ENCODE assay signal across 35 mouse cellular contexts in genomic region chr2:33996331-33996730, GRCm38 (mm10).
"Had no signal": no experiment of that assay in that cellular context is flagged by ENCODE, and none has a peak within 500 bp of the region (broad histone marks: within the 10 kb centered on the region; RNA-seq: fewer than 3 reads in every experiment).

No protein-coding gene starts in this region.

- H3K27ac ChIP-seq: heart, embryonic 10.5 days; heart, embryonic 13.5 days; heart, embryonic 15.5 days; hindbrain, embryonic 10.5 days; hindbrain, embryonic 12.5 days; hindbrain, embryonic 13.5 days; hindbrain, embryonic 14.5 days; hindbrain, embryonic 15.5 days; hindbrain, postnatal 0 days; intestine, embryonic 15.5 days; kidney, embryonic 15.5 days; kidney, postnatal 0 days; layer of hippocampus, adult 2 months; left cerebral cortex, adult 2 months had no signal

- H3K4me3 ChIP-seq: heart, embryonic 10.5 days; heart, embryonic 12.5 days; heart, embryonic 13.5 days; heart, embryonic 15.5 days; hindbrain, embryonic 10.5 days; hindbrain, embryonic 12.5 days; hindbrain, embryonic 13.5 days; hindbrain, embryonic 15.5 days; intestine, embryonic 15.5 days; kidney, embryonic 15.5 days; layer of hippocampus, adult 2 months; left cerebral cortex, adult 2 months had no signal

- DNase-seq: heart, postnatal 10 days; heart, postnatal 14 days; heart, postnatal 36 days; heart, postnatal 4 days; kidney, adult 11 months; kidney, adult 18-20 months; kidney, adult 2 months; kidney, adult 8-10 months; kidney, adult 9 months; kidney, postnatal 10 days; kidney, postnatal 14 days; kidney, postnatal 25 days; kidney, postnatal 36 days; kidney, postnatal 4 days; layer of hippocampus, adult 9-11 months; layer of hippocampus, postnatal 36 days had no signal

- H3K9ac ChIP-seq: heart, embryonic 12.5 days; heart, embryonic 13.5 days; heart, embryonic 15.5 days; hindbrain, embryonic 12.5 days; hindbrain, embryonic 13.5 days; hindbrain, embryonic 14.5 days; hindbrain, embryonic 15.5 days; intestine, embryonic 15.5 days; kidney, embryonic 15.5 days had no signal

- H3K4me1 ChIP-seq: heart, embryonic 10.5 days; heart, embryonic 12.5 days; heart, embryonic 13.5 days; heart, embryonic 15.5 days; hindbrain, embryonic 10.5 days; hindbrain, embryonic 12.5 days; hindbrain, embryonic 13.5 days; hindbrain, embryonic 15.5 days; intestine, embryonic 15.5 days; kidney, embryonic 15.5 days had no signal

- H3K36me3 ChIP-seq: heart, embryonic 10.5 days; heart, embryonic 12.5 days; heart, embryonic 13.5 days; heart, embryonic 15.5 days; hindbrain, embryonic 10.5 days; hindbrain, embryonic 12.5 days; hindbrain, embryonic 13.5 days; hindbrain, embryonic 15.5 days; intestine, embryonic 15.5 days; kidney, embryonic 15.5 days had no signal

- H3K4me2 ChIP-seq: heart, embryonic 11.5 days; heart, embryonic 12.5 days; heart, embryonic 13.5 days; heart, embryonic 15.5 days; hindbrain, embryonic 12.5 days; hindbrain, embryonic 13.5 days; hindbrain, embryonic 14.5 days; hindbrain, embryonic 15.5 days; intestine, embryonic 15.5 days; kidney, embryonic 15.5 days had no signal

- H3K9me3 ChIP-seq: heart, embryonic 10.5 days; heart, embryonic 15.5 days; hindbrain, embryonic 10.5 days; hindbrain, embryonic 15.5 days; intestine, embryonic 15.5 days; kidney, embryonic 15.5 days had no signal

- ATAC-seq: hindbrain, embryonic 16.5 days; hindbrain, postnatal 0 days; inflammation-experienced regulatory T-cells, adult 6 months; intestine, embryonic 15.5 days; intestine, postnatal 0 days had no signal

- H3K27me3 ChIP-seq: heart, embryonic 12.5 days; heart, embryonic 13.5 days; heart, embryonic 15.5 days; hindbrain, embryonic 12.5 days; hindbrain, embryonic 13.5 days; hindbrain, embryonic 15.5 days; intestine, embryonic 15.5 days; kidney, embryonic 15.5 days had no signal
